Mouse (Mus musculus) liver, adult (tissue): ENCODE data around the gene Lypd6.

Experiments
- GATA4 ChIP-seq: IDR thresholded peaks from 2 replicates; pipeline ENCODE4 v1.6.1; 2014; ENCODE audit warnings: mild to moderate bottlenecking, low read length; ENCODE audit not compliant: insufficient replicate concordance

Lypd6 gene

GRCm38 (mm10) chr2:50066246-50066967 lies at the start of gene Lypd6:
Gene Lypd6 (plus strand): TSS chr2:50066429.
- no peak for TF ChIP-seq GATA4

DNA sequence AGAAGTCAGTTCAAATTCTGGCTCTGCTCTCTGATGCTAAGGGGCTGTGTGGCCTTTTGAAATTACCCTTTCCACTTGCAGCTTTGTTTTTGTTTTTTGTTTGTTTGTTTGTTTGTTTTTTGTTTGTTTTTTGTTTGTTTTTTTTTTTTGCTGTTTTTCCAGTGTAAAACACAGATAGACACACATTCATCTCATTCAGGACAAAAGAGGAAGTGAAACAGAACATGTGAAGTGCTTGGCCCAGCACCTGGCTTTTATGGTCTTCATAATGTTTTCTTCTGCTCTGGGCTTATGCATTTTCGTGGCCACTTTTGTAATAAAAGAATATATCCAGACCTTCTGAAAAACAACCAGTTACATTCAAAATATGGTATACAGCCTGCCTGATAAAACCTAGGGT lies 46.8 kb upstream of the Lypd6 start:
- no peak for TF ChIP-seq GATA4

DNA sequence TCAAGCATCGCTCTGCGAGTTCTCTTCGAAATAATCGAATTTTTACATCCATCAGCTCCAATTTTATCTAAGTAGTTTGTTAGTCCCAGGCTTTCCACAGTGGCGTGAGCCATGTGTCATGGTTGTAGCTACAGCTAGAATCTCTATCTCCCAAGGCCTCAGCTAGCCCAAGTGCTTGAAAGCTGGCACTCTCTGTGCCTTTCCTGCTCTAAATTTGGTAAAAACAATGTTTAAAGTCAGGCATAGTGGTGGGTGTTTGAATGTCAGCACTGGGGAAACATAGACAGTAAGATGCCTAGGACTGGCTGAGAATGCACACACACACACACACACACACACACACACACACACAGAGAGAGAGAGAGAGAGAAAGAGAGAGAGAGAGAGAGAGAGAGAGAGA lies 40.7 kb upstream of the Lypd6 start:
- no peak for TF ChIP-seq GATA4

GRCm38 (mm10) chr2:50028930-50029329 lies 37.3 kb upstream of the Lypd6 start:
- TF ChIP-seq GATA4, result no peak

GRCm38 (mm10) chr2:50044170-50044870 lies 21.9 kb upstream of the Lypd6 start:
- TF ChIP-seq GATA4, result no peak

- no peak for TF ChIP-seq GATA4
Measured at GRCm38 (mm10) chr2:50044871-50045470, 21.3 kb upstream of the Lypd6 start.

- TF ChIP-seq GATA4, result no peak
Measured at GRCm38 (mm10) chr2:50045841-50046240, 20.4 kb upstream of the Lypd6 start.

- no peak for TF ChIP-seq GATA4
Measured at GRCm38 (mm10) chr2:50048442-50048841, 17.8 kb upstream of the Lypd6 start.

DNA sequence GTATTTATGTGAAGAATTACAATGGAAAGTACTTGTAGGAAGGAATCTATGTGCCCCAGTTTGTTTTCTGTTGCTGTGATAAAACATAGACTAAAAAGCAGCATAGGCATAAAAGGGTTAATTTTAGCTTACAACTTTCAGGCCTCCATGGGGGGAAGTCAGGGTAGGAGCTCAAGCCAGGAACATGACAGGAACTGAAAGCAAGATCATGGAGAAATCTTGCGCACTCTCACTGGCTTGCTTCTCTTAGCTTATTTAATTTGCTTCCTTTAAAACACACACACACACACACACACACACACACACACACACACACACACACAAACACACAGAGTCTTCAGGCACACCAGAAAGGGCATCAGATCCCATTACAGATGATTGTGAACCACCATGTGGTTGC lies 12.3 kb upstream of the Lypd6 start:
- no peak for TF ChIP-seq GATA4

DNA sequence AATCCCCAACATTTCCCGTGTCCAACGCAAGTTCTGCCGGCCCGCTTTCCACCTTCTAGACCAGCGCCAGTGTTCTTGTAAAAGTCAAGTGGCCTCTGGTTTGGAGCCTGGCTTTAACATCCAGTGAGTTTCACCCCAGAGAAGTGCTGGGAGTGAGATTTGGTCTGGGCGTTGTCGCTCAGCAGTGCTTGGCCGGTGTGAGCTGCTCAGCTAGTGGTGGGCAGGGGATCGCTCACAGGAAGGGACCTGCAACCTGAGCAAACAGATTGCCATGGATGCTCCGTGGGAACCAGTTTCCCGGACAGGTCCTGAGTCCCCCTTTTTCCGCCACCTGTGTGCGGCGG lies 355 bp upstream of the Lypd6 start:
- TF ChIP-seq GATA4, result no peak

GRCm38 (mm10) chr2:50066968-50067315 lies 713 bp downstream of the Lypd6 start:
- TF ChIP-seq GATA4, result no peak

GRCm38 (mm10) chr2:50069571-50070295 lies 3.5 kb downstream of the Lypd6 start:
- TF ChIP-seq GATA4, result no peak

DNA sequence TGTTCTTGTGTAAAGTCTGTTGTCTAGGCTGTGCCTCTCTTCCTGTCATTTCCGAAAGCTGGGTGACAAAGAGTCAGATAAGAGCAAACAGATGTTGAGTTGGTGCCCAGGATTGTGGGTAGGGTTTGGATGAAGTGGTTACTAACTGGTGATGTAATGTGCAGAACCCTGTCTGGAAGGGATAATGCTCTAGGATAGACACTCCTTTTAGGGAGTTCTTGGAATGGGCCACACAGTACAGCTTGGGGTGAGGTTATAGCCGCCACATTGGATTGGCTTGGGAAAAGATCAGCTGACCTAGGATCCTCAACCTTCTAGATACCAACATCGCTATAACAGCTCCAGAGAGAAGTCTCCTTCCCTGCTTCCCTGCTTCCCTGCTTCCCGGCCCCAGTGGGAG lies 5.9 kb downstream of the Lypd6 start:
- no peak for TF ChIP-seq GATA4

DNA sequence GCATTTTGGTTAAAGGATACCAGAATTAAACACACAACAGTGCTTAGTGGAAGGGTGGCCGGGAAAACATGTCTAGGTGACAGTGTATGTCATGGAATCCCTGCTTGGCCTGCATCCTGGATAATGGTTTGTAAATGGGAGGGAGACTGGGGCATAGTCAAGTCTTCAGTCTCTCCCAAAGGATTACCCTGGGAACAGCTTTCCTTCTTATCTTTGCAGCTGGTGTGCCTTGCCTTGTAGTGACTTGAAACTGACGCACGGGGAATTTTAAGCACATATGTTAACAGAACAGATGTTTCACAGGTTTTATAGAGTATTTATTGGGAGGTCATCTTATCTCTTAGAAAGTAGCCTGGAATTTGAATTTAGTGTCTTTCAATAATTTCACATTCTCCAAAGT lies 18.5 kb downstream of the Lypd6 start:
- TF ChIP-seq GATA4, result no peak

DNA sequence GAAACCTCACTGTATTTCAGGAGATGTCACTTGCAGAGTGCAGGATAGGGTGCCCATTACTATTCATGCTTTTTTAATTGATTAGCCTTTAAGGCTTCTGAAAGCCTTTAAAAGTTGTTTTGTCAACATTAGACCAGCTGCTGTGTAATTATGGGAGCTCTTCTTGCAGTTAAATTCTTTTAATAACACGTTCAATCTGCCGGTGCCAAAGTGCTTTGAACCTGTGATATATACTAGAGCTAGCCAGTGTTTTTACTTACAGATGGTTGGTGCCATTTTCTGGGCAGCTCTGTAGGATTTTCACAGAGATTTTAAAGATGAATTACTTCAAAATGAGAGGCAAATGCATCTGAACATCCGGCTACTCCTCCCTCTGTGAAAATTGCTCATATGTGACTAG lies 21.5 kb downstream of the Lypd6 start:
- TF ChIP-seq GATA4, result no peak

DNA sequence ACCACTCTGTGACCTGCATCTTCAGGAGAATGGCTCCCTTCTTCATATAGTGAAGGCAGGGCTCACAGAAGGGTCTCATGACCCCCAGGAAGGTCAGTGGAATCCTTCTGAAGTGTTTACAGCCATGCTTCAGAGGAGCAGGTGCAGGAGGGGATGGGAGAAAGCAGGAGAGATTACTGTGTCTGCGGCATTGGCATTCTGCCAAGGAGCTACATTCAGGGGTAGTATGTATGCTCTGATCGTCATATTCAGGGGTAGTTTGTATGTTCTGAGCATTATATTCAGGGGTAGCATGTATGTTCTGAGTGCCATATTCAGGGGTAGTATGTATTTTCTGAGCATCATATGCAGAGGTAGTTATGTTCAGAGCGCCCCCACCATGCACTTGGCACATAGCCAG lies 30.1 kb downstream of the Lypd6 start:
- TF ChIP-seq GATA4, result no peak
